Mouse (Mus musculus): ENCODE results near the gene Spink8.
A peak's percentile ranks its signal among the peaks of the same experiment; 100 is the strongest.
"Not testable (repeated sequence)": the region's sequence is repeated elsewhere in the genome, so short reads cannot be mapped to it uniquely, and the experiment has no call there.

The Spink8 gene

DNA sequence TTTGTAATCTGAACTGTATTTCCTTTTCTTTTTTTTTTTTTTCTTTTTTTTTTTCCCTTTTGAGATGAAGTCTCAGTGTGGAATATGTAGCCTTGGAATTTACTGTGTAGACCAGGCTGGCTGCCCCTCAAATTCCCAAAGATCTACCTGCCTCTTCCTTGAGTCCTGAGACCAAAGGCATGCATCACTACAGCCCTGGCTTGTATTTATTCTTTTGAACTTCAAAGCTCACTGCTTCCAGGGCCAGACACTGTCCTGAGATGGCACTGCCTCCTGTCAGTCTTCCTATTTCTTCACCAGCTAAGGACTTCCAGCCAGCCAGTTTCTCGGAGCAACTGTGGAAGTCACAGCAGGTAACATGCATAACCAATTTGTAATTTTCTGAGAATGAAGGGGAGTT lies at the start of gene Spink8:
Gene Spink8 (plus strand): TSS at position 301 of the 400 bp plus-strand sequence.
- DNase-seq, result no peak

- DNase-seq, result not testable (repeated sequence)
These were observed 45.2 kb upstream of the Spink8 start for GRCm38 (mm10) chr9:109766841-109767240.

GRCm38 (mm10) chr9:109790570-109790969 lies 21.5 kb upstream of the Spink8 start, which contains the start of gene Fbxw27:
TSS of gene Fbxw27 (minus strand) at chr9:109790670.
- DNase-seq, result not testable (repeated sequence)

DNA sequence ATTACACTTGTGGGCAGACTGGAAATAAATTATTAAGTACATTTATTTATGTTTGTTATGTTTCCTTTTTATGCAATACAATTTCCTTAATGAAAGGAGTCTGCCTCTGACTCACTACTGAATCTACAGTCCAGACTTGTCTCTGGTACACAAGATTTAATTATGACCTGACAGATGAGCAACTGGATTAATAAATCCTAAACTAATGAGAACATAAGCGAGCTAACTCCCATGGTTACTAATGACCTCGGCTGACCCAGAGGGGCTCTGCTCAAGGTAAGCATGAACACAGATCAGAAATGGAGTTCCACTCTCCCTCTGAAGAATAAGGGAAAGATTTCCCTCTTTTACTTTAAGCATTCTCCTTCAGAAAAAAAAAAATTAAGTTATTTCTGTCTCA lies 16.9 kb upstream of the Spink8 start:
- DNase-seq, result no peak

GRCm38 (mm10) chr9:109795811-109796210 lies 16.3 kb upstream of the Spink8 start:
- no peak for DNase-seq

- DNase-seq, result no peak
These were observed 14.0 kb upstream of the Spink8 start for GRCm38 (mm10) chr9:109798051-109798450.

DNA sequence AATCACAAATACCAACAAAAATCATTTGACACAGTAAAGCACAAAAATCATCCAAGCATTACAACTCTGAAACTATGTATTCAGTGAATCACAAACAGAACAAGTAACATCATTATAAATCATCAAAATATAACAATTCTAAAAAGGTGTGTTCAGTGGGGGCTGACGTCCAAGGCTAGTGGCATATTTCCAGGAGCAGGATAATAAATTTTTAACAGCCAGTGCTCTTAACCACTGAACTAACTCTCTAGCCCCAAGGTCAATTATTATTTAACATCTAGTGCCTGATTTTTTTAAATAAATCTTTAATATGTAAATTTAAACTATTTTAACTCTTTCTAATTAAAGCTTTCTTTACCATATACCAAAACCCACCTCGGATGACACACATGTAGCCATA lies 6.5 kb upstream of the Spink8 start:
- DNase-seq, result not testable (repeated sequence)

- no peak for DNase-seq
These were observed 5.8 kb upstream of the Spink8 start for GRCm38 (mm10) chr9:109806260-109806659.

- no peak for DNase-seq
These were observed 5.3 kb upstream of the Spink8 start for GRCm38 (mm10) chr9:109806695-109807293.

DNA sequence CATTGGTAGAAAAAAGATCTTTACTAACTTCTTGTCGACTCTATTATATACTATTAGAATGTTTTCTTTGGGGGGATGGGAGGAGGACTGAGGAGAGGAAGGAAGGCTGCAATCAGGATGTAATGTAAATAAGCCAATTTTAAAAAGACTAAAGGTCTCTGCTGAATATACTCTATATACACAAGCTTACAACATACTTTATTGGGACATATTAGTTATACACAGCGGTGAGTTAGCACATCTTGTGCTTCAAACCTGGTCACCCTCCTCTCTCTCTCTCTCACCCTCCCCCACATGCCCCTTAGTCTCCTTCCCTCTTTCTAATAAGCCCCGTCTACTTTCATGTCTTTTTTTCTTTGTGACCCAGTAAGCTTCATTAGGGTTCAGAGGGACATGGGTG lies 4.2 kb upstream of the Spink8 start:
- no peak for DNase-seq

- DNase-seq, result no peak
These were observed 1.3 kb downstream of the Spink8 start for GRCm38 (mm10) chr9:109813424-109813823.

DNA sequence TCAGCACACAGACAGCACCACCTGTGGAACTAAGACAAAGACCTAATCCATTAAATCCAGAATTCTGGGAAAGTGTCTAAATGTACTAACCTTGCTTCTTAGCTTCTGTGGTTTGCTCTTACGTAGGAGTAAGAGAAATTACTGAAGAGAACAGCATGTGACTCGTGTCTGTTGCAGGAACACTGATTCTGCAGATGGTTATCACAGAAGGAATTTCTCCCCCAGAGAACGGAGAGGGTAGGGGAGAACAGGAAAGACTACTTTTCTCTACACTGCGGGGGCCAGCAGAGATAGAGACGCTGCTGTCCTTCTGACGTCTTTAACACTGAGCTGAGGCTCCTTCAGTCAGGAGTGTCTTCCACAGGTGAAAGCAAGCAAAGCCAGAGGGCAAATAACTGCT lies 4.3 kb downstream of the Spink8 start:
- no peak for DNase-seq

GRCm38 (mm10) chr9:109825739-109826138 lies 13.7 kb downstream of the Spink8 start:
- DNase-seq, result no peak

- DNase-seq, result no peak
These were observed 14.1 kb downstream of the Spink8 start for GRCm38 (mm10) chr9:109826181-109826580.

- peak; percentile 81 for DNase-seq
These were observed 20.5 kb downstream of the Spink8 start, which contains the start of gene Nme6 for GRCm38 (mm10) chr9:109832391-109833087. TSS of gene Nme6 (plus strand) at chr9:109832749.

- DNase-seq, result no peak
These were observed 21.0 kb downstream of the Spink8 start for GRCm38 (mm10) chr9:109833088-109833412.

GRCm38 (mm10) chr9:109849312-109849758 lies 37.3 kb downstream of the Spink8 start, which contains the start of gene Camp:
TSS of gene Camp (minus strand) at chr9:109849617.
- DNase-seq, result no peak

DNA sequence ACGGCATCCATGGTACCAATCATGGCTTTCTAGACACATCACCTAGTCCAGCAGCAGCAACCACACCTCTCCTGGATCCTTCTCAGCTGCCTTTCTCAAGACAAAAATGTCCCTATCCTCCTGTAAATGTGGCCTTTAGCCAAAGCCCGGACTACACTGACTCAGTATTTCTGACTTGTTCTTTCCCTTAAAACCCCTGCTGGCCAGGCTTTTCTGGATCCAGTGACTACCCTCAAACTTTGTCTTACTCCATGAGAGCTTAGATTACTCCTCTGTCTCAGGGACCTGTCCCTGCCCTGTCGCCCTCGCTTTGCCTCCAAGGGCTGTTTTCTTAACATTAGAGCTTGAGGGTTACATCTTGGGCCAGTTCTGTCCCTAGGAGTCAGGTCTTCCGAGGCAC lies 38.0 kb downstream of the Spink8 start:
- no peak for DNase-seq

DNA sequence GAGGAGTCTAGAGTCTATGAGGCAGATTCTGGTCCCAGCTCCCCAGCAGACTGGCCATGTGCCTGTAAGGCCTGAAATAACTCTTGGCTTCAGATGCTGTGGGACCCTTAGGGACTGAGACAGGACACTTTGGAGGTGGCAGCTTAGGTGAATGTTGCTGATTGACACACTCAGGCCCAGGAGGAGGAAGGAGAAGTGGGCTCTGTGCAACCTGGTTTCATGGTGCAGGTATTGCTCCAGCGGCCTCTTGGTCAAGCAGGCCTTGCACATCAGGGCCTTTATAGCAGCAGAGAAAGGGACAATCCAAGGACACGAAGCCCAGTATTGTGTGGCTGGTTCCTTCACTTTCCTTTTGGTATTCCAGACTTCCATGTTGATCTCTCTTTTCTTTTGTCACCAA lies 42.3 kb downstream of the Spink8 start:
- no peak for DNase-seq

GRCm38 (mm10) chr9:109855947-109856346 lies 43.9 kb downstream of the Spink8 start:
- no peak for DNase-seq

- peak; percentile 55 for DNase-seq
These were observed 50.4 kb downstream of the Spink8 start for GRCm38 (mm10) chr9:109862397-109863044.

- DNase-seq, result no peak
These were observed 51.0 kb downstream of the Spink8 start for GRCm38 (mm10) chr9:109863085-109863484.

DNA sequence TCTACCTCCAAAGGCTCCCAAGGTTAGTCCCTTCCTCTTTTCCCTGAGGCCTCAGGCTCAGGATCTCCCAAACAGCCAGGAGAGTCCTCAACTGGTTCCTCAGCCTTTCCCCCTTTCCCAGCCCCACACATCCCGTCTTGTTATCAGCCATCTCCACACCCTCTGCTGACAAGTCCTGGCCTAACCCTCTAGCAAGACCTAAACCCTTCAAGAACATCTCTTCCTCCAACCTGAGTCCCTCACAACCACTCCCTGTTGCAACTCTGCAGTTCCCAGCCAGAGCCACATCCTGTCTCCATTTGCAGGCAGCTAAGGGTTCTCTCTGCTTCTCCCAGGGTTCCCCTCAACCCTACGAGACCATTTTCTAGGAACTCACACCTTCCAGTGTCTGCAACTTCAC lies 54.1 kb downstream of the Spink8 start:
- no peak for DNase-seq

GRCm38 (mm10) chr9:109870983-109871572 lies 59.0 kb downstream of the Spink8 start:
- DNase-seq, result no peak

All from cerebellum, adult 11 months (tissue).